Comparison of ENCODE assay signal across 24 mouse cellular contexts in genomic region chr8:80619787-80620186, GRCm38 (mm10). TPM values are rescaled to one million over a fixed set of nuclear protein-coding genes. Genes with fewer than 3 reads are reported as not detected.
DNase-seq lines count a peak whose midpoint lies in the region; ATAC-seq and TF ChIP-seq lines count a peak whose summit lies in the region.
"Had no signal": no experiment of that assay in that cellular context is flagged by ENCODE, and none has a peak within 500 bp of the region (broad histone marks: within the 10 kb centered on the region; RNA-seq: fewer than 3 reads in every experiment).

No protein-coding gene starts in this region.

- WGBS in forebrain, embryonic 11.5 days = 34% methylated on average over 3 of the region's 3 CpGs
- 29% methylated on average over 3 of the region's 3 CpGs for WGBS in forebrain, embryonic 12.5 days

- no peaks in the 10 kb centered on the region for H3K9me3 ChIP-seq in forebrain, embryonic 11.5 days (ENCODE audit: control insufficient read depth, low read length)
- no peaks in the 10 kb centered on the region for H3K9me3 ChIP-seq in forebrain, embryonic 12.5 days
- H3K9me3 ChIP-seq in MEL (replicated peaks; ENCODE audit: insufficient read depth, low read length) = no peaks in the 10 kb centered on the region
- H3K9me3 ChIP-seq: embryonic facial prominence, embryonic 10.5 days; forebrain, embryonic 15.5 days; G1E; heart, embryonic 10.5 days had no signal

- no peaks in the 10 kb centered on the region for H3K4me1 ChIP-seq in forebrain, embryonic 11.5 days (replicated peaks; ENCODE audit: control insufficient read depth, insufficient read depth, low read length)
- H3K4me1 ChIP-seq in forebrain, embryonic 12.5 days = peaks cover 4% of the 10 kb centered on the region; the same call in 1 of the 2 replicates
- no peaks in the 10 kb centered on the region for H3K4me1 ChIP-seq in MEL (ENCODE audit: control insufficient read depth in 1 of 2, insufficient read depth in 2 of 2, low read length in 2 of 2)
- H3K4me1 ChIP-seq: embryonic facial prominence, embryonic 10.5 days; forebrain, embryonic 15.5 days; heart, embryonic 10.5 days had no signal

- TF ChIP-seq RAD21 in MEL (IDR thresholded peaks at IDR 0.05; ENCODE audit: low read depth, low read length) = no peak

- no peak for TF ChIP-seq CTCF in MEL (IDR thresholded peaks at IDR 0.05 in 2 of 3, conservative IDR thresholded peaks at IDR 0.05 in 1 of 3; ENCODE audit: control insufficient read depth in 1 of 3, insufficient read depth in 1 of 3, low read depth in 2 of 3, low read length in 3 of 3, poor library complexity in 1 of 3, severe bottlenecking in 1 of 3)
- TF ChIP-seq CTCF in brain, embryonic 14.5 days (IDR thresholded peaks at IDR 0.05; ENCODE audit: borderline replicate concordance, extremely low read depth, insufficient read depth, insufficient read length) = no peak

- TF ChIP-seq EP300 in MEL (IDR thresholded peaks at IDR 0.05; ENCODE audit: low read depth in 1 of 2, low read length in 2 of 2) = no peak

- H3K79me2 ChIP-seq in MEL (ENCODE audit: control insufficient read depth, insufficient read depth, low read length, poor library complexity) = no peaks in the 10 kb centered on the region

- H3K9ac ChIP-seq in forebrain, embryonic 11.5 days (ENCODE audit: low read length) = no peak overlapping the region
- H3K9ac ChIP-seq in forebrain, embryonic 12.5 days = no peak overlapping the region
- H3K9ac ChIP-seq in MEL (ENCODE audit: control insufficient read depth, low read depth, low read length, poor library complexity, severe bottlenecking) = no peak overlapping the region
- H3K9ac ChIP-seq: forebrain, embryonic 15.5 days; hindbrain, embryonic 14.5 days had no signal

- H3K4me2 ChIP-seq in forebrain, embryonic 11.5 days (ENCODE audit: low read depth, low read length, severe bottlenecking) = no peak overlapping the region
- H3K4me2 ChIP-seq in forebrain, embryonic 12.5 days = no peak overlapping the region
- H3K4me2 ChIP-seq: forebrain, embryonic 15.5 days; hindbrain, embryonic 14.5 days had no signal

- no peak for DNase-seq in forebrain, embryonic 11.5 days (ENCODE audit: low spot score)
- peak; percentile 30 for DNase-seq in MEL (ENCODE audit: low read depth, low spot score)
- peak; percentile 40 for DNase-seq in brain, embryonic 14.5 days (ENCODE audit: low read depth)
- DNase-seq in retina, embryonic 14.5 days (ENCODE audit: low spot score) = peak; percentile 29
- DNase-seq in heart, adult 8-10 months (ENCODE audit: low spot score) = no peak
- DNase-seq in thymus, postnatal 25 days = no peak
- DNase-seq in layer of hippocampus, adult 11-12 months (ENCODE audit: low spot score) = no peak
- DNase-seq: adrenal gland, postnatal 10 days; cerebellum, adult 11-12 months; cerebellum, adult 9-10 months; cerebellum, postnatal 36 days; gastrocnemius, postnatal 36 days; heart, adult 11 months; heart, postnatal 14 days; kidney, adult 2 months had no signal

- peak; percentile 51; the same call in 1 of the 2 replicates for ATAC-seq in forebrain, embryonic 11.5 days (replicated peaks; ENCODE audit: low FRiP score)
- no peak for ATAC-seq in forebrain, embryonic 12.5 days (ENCODE audit: low FRiP score)
- ATAC-seq: forebrain, embryonic 15.5 days; intestine, embryonic 16.5 days had no signal

- no peak overlapping the region for H3K4me3 ChIP-seq in forebrain, embryonic 11.5 days (ENCODE audit: low read depth, low read length)
- H3K4me3 ChIP-seq in forebrain, embryonic 12.5 days (replicated peaks) = no peak overlapping the region
- H3K4me3 ChIP-seq in MEL (ENCODE audit: control insufficient read depth in 1 of 2, insufficient read depth in 1 of 2, low read depth in 2 of 2, low read length in 2 of 2) = no peak overlapping the region
- H3K4me3 ChIP-seq: embryonic facial prominence, embryonic 10.5 days; forebrain, embryonic 15.5 days; heart, embryonic 10.5 days had no signal

- TF ChIP-seq POLR2A in MEL (IDR thresholded peaks at IDR 0.05; ENCODE audit: control insufficient read depth in 1 of 2, insufficient read depth in 1 of 2, low read depth in 1 of 2, low read length in 2 of 2, poor library complexity in 1 of 2) = no peak
- TF ChIP-seq POLR2A in brain, embryonic 14.5 days (IDR thresholded peaks at IDR 0.05; ENCODE audit: borderline replicate concordance, extremely low read depth, insufficient read depth, insufficient read length, poor library complexity, severe bottlenecking) = no peak

- H3K36me3 ChIP-seq in forebrain, embryonic 11.5 days (ENCODE audit: control insufficient read depth, insufficient read depth, low read length) = no peaks in the 10 kb centered on the region
- H3K36me3 ChIP-seq in forebrain, embryonic 12.5 days (replicated peaks) = no peaks in the 10 kb centered on the region
- no peaks in the 10 kb centered on the region for H3K36me3 ChIP-seq in MEL (ENCODE audit: control insufficient read depth in 1 of 2, insufficient read depth in 2 of 2, low read length in 2 of 2)
- H3K36me3 ChIP-seq: embryonic facial prominence, embryonic 10.5 days; forebrain, embryonic 15.5 days; G1E; heart, embryonic 10.5 days had no signal

- no peaks in the 10 kb centered on the region for H3K27me3 ChIP-seq in forebrain, embryonic 11.5 days (ENCODE audit: control insufficient read depth, insufficient read depth, low read length)
- H3K27me3 ChIP-seq in forebrain, embryonic 12.5 days = no peaks in the 10 kb centered on the region
- no peaks in the 10 kb centered on the region for H3K27me3 ChIP-seq in MEL (ENCODE audit: control insufficient read depth in 1 of 2, insufficient read depth in 2 of 2, low read length in 2 of 2)
- H3K27me3 ChIP-seq: forebrain, embryonic 15.5 days had no signal

- H3K27ac ChIP-seq in forebrain, embryonic 11.5 days (ENCODE audit: low read depth, low read length) = no peak overlapping the region
- H3K27ac ChIP-seq in forebrain, embryonic 12.5 days = no peak overlapping the region
- no peak overlapping the region for H3K27ac ChIP-seq in MEL (ENCODE audit: control insufficient read depth, low read depth, low read length)
- H3K27ac ChIP-seq: embryonic facial prominence, embryonic 10.5 days; forebrain, embryonic 15.5 days; heart, embryonic 10.5 days; hindbrain, embryonic 14.5 days had no signal

TF ChIP-seq in MEL, 35 proteins besides CTCF, POLR2A, EP300 and RAD21:
- TF ChIP-seq MAX (IDR thresholded peaks at IDR 0.05; ENCODE audit: low read length) (no peak), ZMIZ1 (IDR thresholded peaks at IDR 0.05; ENCODE audit: low read depth, low read length) (no peak), NELFE (IDR thresholded peaks at IDR 0.05; ENCODE audit: low read depth, low read length) (no peak), POLR2AphosphoS2 (IDR thresholded peaks at IDR 0.05; ENCODE audit: low read length) (no peak), MAFK (IDR thresholded peaks at IDR 0.05; ENCODE audit: borderline replicate concordance, low read depth, low read length) (no peak), TCF12 (IDR thresholded peaks at IDR 0.05; ENCODE audit: low read depth, low read length) (no peak), GABPA (IDR thresholded peaks at IDR 0.05; ENCODE audit: low read depth, low read length) (no peak)
TF ChIP-seq in MEL: peak in this region for 0.

RNA-seq across cellular contexts. Expression of gene Frem3, which starts 8.9 kb away (rescaled TPM):
- not detected in 2 replicates for polyA plus RNA-seq in forebrain, embryonic 11.5 days (2014; fragmentation: Nextera tagmentation; extraction: Ambion mirVana)
- 0.03 TPM in 1 of 2 replicates, not detected in the other for polyA plus RNA-seq in forebrain, embryonic 12.5 days (2016; fragmentation: Nextera tagmentation; extraction: Ambion mirVana)
- total RNA-seq in MEL (2012; rRNA removed) = under 0.01 TPM in 1 of 2 replicates, not detected in the other
- polyA plus RNA-seq in MEL (2012; ENCODE audit: insufficient read depth in 1 of 2, insufficient read length in 2 of 2, low read depth in 1 of 2, low replicate concordance in 2 of 2, missing spikeins in 1 of 2) = not detected
- 0.04 and 0.07 TPM in 2 replicates for polyA plus RNA-seq in brain, embryonic 14.5 days (2012; rRNA removed)
- total RNA-seq in heart, adult 8-10 months (2022) = not detected
- total RNA-seq: adrenal gland, postnatal 10 days; gastrocnemius, adult 8-10 months; gastrocnemius, postnatal 36 days; hematopoietic stem cell, adult 5-6 weeks had no signal
- polyA plus RNA-seq: embryonic facial prominence, embryonic 10.5 days; G1E; heart, embryonic 10.5 days; kidney, adult 2 months had no signal

Comparison
In these comparisons a context has a peak if more than half of its experiments do, and no peak if none do; other contexts are left out.
1. DNase-seq: peak in MEL (single experiment), brain, embryonic 14.5 days (single experiment) and retina, embryonic 14.5 days (single experiment); none in forebrain, embryonic 11.5 days (single experiment), heart, adult 8-10 months (single experiment), thymus, postnatal 25 days (single experiment) and layer of hippocampus, adult 11-12 months (single experiment).